Mouse (Mus musculus): ENCODE results near the gene Snapc3.
"Not testable (repeated sequence)": the region's sequence is repeated elsewhere in the genome, so short reads cannot be mapped to it uniquely, and the experiment has no call there.

Snapc3 gene

GRCm38 (mm10) chr4:83417820-83418186 lies 279 bp downstream of the Snapc3 start:
- no peak for DNase-seq (ENCODE audit: low read depth)

- DNase-seq (ENCODE audit: low read depth) = no peak
These were observed 1.3 kb downstream of the Snapc3 start for GRCm38 (mm10) chr4:83418781-83419180.

GRCm38 (mm10) chr4:83423641-83424040 lies 6.1 kb downstream of the Snapc3 start:
- no peak for DNase-seq (ENCODE audit: low read depth)

GRCm38 (mm10) chr4:83425119-83425518 lies 7.6 kb downstream of the Snapc3 start:
- DNase-seq (ENCODE audit: low read depth) = no peak

GRCm38 (mm10) chr4:83427141-83427540 lies 9.6 kb downstream of the Snapc3 start:
- DNase-seq (ENCODE audit: low read depth) = no peak

GRCm38 (mm10) chr4:83427696-83428095 lies 10.2 kb downstream of the Snapc3 start:
- no peak for DNase-seq (ENCODE audit: low read depth)

GRCm38 (mm10) chr4:83428845-83429244 lies 11.3 kb downstream of the Snapc3 start:
- DNase-seq (ENCODE audit: low read depth) = peak; percentile 41

GRCm38 (mm10) chr4:83431950-83432349 lies 14.4 kb downstream of the Snapc3 start:
- peak; percentile 17 for DNase-seq (ENCODE audit: low read depth)

GRCm38 (mm10) chr4:83432901-83433300 lies 15.4 kb downstream of the Snapc3 start:
- no peak for DNase-seq (ENCODE audit: low read depth)

- DNase-seq (ENCODE audit: low read depth) = no peak
These were observed 18.9 kb downstream of the Snapc3 start for GRCm38 (mm10) chr4:83436375-83436774.

GRCm38 (mm10) chr4:83438116-83438515 lies 20.6 kb downstream of the Snapc3 start:
- DNase-seq (ENCODE audit: low read depth) = no peak

GRCm38 (mm10) chr4:83439045-83439444 lies 21.5 kb downstream of the Snapc3 start:
- peak; percentile 30 for DNase-seq (ENCODE audit: low read depth)

GRCm38 (mm10) chr4:83441050-83441449 lies 23.5 kb downstream of the Snapc3 start:
- DNase-seq (ENCODE audit: low read depth) = no peak

- DNase-seq (ENCODE audit: low read depth) = no peak
These were observed 33.3 kb downstream of the Snapc3 start for GRCm38 (mm10) chr4:83450785-83451184.

- DNase-seq (ENCODE audit: low read depth) = no peak
These were observed 42.6 kb downstream of the Snapc3 start for GRCm38 (mm10) chr4:83460106-83460505.

GRCm38 (mm10) chr4:83464827-83465226 lies 47.3 kb downstream of the Snapc3 start:
- DNase-seq (ENCODE audit: low read depth) = no peak

- no peak for DNase-seq (ENCODE audit: low read depth)
These were observed 50.1 kb downstream of the Snapc3 start for GRCm38 (mm10) chr4:83467615-83468014.

GRCm38 (mm10) chr4:83468208-83468607 lies 50.7 kb downstream of the Snapc3 start:
- DNase-seq (ENCODE audit: low read depth) = no peak

- no peak for DNase-seq (ENCODE audit: low read depth)
These were observed 67.7 kb downstream of the Snapc3 start for GRCm38 (mm10) chr4:83485250-83485649.

GRCm38 (mm10) chr4:83485735-83486116 lies 68.2 kb downstream of the Snapc3 start:
- DNase-seq (ENCODE audit: low read depth) = peak; percentile 89

GRCm38 (mm10) chr4:83486117-83486901 lies 68.8 kb downstream of the Snapc3 start, which contains the start of gene Psip1:
Gene Psip1 (minus strand): TSS chr4:83486459.
- DNase-seq (ENCODE audit: low read depth) = peak; percentile 86

- no peak for DNase-seq (ENCODE audit: low read depth)
These were observed 71.6 kb downstream of the Snapc3 start for GRCm38 (mm10) chr4:83489121-83489520.

GRCm38 (mm10) chr4:83493112-83493511 lies 75.6 kb downstream of the Snapc3 start:
- no peak for DNase-seq (ENCODE audit: low read depth)

GRCm38 (mm10) chr4:83497013-83497412 lies 79.5 kb downstream of the Snapc3 start:
- DNase-seq (ENCODE audit: low read depth) = not testable (repeated sequence)
